Mouse (Mus musculus) T-cell, adult 66 days (primary cell): ENCODE data around the gene Olfr1177-ps. TPM values are rescaled to one million over a fixed set of nuclear protein-coding genes. Genes with fewer than 3 reads are reported as not detected.

Source experiments
- total RNA-seq, 2 experiments: library from RNA; stranded (reverse); gene quantifications; 3 replicates in 1 of 2; 4 replicates in 1 of 2; pipeline ENCODE4 v1.2.4; 2023

The Olfr1177-ps gene
- total RNA-seq: not detected

DNA sequence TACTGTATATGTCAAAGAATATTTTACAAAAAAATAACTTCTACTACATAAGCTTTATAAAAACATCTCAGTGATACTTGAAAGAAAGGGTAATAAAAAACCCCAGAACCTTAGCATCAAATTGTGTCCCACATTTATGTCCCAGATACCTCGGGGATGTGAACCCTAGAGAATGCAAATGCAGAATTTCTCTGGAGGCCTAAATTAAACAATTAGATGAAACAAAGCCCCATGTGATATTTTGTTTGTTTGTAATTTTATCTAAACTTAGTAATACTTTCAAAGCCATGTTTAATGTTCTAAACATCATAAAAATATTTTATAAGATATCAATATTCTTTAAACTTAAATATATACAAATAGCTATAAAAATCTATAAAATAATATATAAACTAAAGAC is at the start of gene Olfr1177-ps:
Gene Olfr1177-ps (minus strand): TSS at position 101 of the 400 bp plus-strand sequence.

DNA sequence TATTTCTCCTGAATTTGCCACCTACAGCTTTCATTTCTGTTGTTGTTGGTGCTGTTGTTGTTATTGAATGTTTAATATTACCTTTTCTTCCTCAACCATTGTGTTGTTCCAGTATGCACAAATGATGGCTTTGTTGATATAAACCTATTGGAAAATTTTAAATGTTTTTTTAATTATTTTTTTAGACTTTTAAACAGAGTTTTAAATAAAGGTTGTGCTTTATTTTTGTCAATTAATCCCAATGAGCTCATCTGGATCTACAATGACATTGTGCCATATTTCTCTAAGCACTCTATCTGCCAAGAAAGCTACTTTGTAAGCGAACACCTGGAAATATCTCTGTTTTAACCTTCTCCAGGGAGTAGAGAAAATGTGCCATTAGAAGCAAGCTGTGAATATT is 40.5 kb upstream of the Olfr1177-ps start, which contains the start of gene Olfr1178:
Gene Olfr1178 (plus strand): TSS at position 301 of the 400 bp plus-strand sequence.

DNA sequence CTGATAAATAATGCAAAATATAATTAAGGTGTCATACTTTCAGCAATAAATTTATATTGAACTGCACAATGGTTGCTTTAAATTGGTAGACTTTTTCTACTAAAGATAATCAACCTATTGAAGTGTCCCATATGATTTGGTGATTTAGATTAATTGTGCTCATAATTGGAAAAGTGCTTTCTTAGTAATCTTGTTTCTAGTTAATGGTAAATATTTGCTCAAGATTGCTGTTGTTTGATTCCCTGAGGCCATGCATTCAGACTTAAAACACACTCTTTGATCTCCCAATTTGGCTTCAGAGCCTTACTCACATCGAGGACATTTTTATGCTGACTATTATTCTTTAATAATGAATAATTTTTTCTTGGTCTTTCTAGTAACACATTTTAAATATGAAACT is 9.9 kb downstream of the Olfr1177-ps start, which contains the start of gene Olfr1176:
Gene Olfr1176 (plus strand): TSS at position 301 of the 400 bp plus-strand sequence.

DNA sequence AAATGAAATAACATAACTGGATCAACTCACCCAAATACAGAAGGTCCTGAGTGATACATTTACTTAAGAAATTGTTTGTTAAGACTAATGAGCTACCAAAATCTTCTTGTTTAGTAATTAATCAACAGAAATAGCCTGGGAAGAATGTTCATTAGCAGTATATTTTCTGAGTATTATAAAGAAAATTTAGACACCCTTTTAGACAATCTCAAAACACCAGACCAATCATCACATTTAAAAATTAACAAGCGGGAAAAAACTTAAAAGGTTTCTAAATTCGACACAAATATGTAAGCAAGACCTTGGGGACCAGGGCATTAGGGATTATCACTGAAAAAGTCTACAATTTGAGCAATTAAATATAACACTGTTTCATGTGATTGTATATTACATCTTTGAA is 19.2 kb downstream of the Olfr1177-ps start, which contains the start of gene Olfr1175-ps:
Gene Olfr1175-ps (minus strand): TSS at position 101 of the 400 bp plus-strand sequence.

DNA sequence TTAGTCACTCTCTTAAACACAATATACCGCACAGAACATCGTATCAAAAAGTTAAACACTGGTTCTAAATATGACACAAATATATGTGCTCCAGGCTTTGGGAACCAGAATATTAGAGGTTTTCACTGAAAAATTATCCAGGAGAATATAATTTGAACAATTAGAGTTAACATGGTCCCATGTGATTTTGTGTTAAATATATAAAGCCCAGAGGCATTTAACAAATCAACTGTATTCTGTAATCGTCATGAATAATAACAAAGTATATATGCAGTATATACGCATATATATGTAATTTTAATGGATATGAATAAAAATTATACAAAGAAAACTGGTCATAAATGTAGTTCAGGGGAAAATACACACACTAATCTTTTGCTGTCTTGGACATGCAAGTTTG is 31.3 kb downstream of the Olfr1177-ps start, which contains the start of gene Olfr1174-ps:
Gene Olfr1174-ps (minus strand): TSS at position 101 of the 400 bp plus-strand sequence.

Other genes with a start within 250 kb of the Olfr1177-ps start
- gene Olfr1166, start 218.2 kb downstream of the Olfr1177-ps start, total RNA-seq: not detected
- not detected for gene Olfr1167, start 191.3 kb downstream of the Olfr1177-ps start, total RNA-seq
- gene Olfr1168, start 164.6 kb downstream of the Olfr1177-ps start, total RNA-seq: not detected
- not detected for gene Olfr1170, start 118.2 kb downstream of the Olfr1177-ps start, total RNA-seq
- not detected for gene Olfr1173, start 66.6 kb downstream of the Olfr1177-ps start, total RNA-seq
- not detected for gene Olfr1174-ps, start 31.4 kb downstream of the Olfr1177-ps start, total RNA-seq
- gene Olfr1175-ps, start 19.3 kb downstream of the Olfr1177-ps start, total RNA-seq: not detected
- not detected for gene Olfr1176, start 9.8 kb downstream of the Olfr1177-ps start, total RNA-seq
- gene Olfr1178, start 40.6 kb upstream of the Olfr1177-ps start, total RNA-seq: not detected
- gene Olfr1179, start 60.0 kb upstream of the Olfr1177-ps start, total RNA-seq: not detected
- not detected for gene Olfr1180, start 72.7 kb upstream of the Olfr1177-ps start, total RNA-seq
- not detected for gene Olfr1181, start 79.7 kb upstream of the Olfr1177-ps start, total RNA-seq
- not detected for gene Gm13757, start 102.6 kb upstream of the Olfr1177-ps start, total RNA-seq
- not detected for gene Olfr1183, start 108.4 kb upstream of the Olfr1177-ps start, total RNA-seq
- not detected for gene Olfr1184, start 137.1 kb upstream of the Olfr1177-ps start, total RNA-seq
- not detected for gene Olfr1185-ps1, start 146.8 kb upstream of the Olfr1177-ps start, total RNA-seq
- gene Olfr1186, start 172.1 kb upstream of the Olfr1177-ps start, total RNA-seq: not detected
- not detected for gene Olfr1188, start 210.4 kb upstream of the Olfr1177-ps start, total RNA-seq
- not detected for gene Olfr1189, start 240.0 kb upstream of the Olfr1177-ps start, total RNA-seq